Comparison of ENCODE assay signal across 8 mouse cellular contexts in genomic region chr7:30163113-30163512, GRCm38 (mm10).
"Had no signal": no experiment of that assay in that cellular context is flagged by ENCODE, and none has a peak within 500 bp of the region (broad histone marks: within the 10 kb centered on the region; RNA-seq: fewer than 3 reads in every experiment).

No protein-coding gene starts in this region.

- DNase-seq: kidney, adult 9 months; kidney, postnatal 10 days; retina, postnatal 1 day had no signal

- H3K27me3 ChIP-seq: limb, embryonic 13.5 days; midbrain, embryonic 12.5 days; neural tube, embryonic 13.5 days; stomach, embryonic 15.5 days had no signal

- H3K9ac ChIP-seq: limb, embryonic 13.5 days; midbrain, embryonic 12.5 days; neural tube, embryonic 13.5 days; stomach, embryonic 15.5 days had no signal

- H3K4me3 ChIP-seq: limb, embryonic 13.5 days; neural tube, embryonic 13.5 days; stomach, embryonic 15.5 days had no signal

- H3K4me1 ChIP-seq: midbrain, embryonic 12.5 days; stomach, embryonic 15.5 days had no signal

- H3K4me2 ChIP-seq: limb, embryonic 13.5 days; midbrain, embryonic 12.5 days; neural tube, embryonic 13.5 days; stomach, embryonic 15.5 days had no signal

- ATAC-seq: midbrain, embryonic 16.5 days had no signal

- H3K27ac ChIP-seq: limb, embryonic 13.5 days; midbrain, embryonic 12.5 days; neural tube, embryonic 13.5 days; stomach, embryonic 15.5 days had no signal
